Mouse (Mus musculus) spleen, adult 2 months (tissue): Measurements from ENCODE around the gene Spata5. TPM values are rescaled to one million over a fixed set of nuclear protein-coding genes. Genes with fewer than 3 reads are reported as not detected.

Experiments
- DNase-seq, 2 experiments: peaks; one replicate each; pipeline versions ENCODE4 v3.0.0 to v3.0.0-alpha.2; 2012 to 2021; ENCODE audit warnings: low spot score in 2 of 2, low read depth in 1 of 2
- H3K27ac ChIP-seq: fragments of 200-500 bp; 2 replicates; pipeline ENCODE4 v1.5.1; 2012; ENCODE audit warnings: low read length, inconsistent platforms; ENCODE audit not compliant: insufficient read depth
- H3K27me3 ChIP-seq: fragments of 200-500 bp; 2 replicates; pipeline ENCODE4 v1.6.1; 2012; ENCODE audit warnings: mild to moderate bottlenecking, moderate library complexity, low read length, inconsistent platforms; ENCODE audit not compliant: control insufficient read depth, insufficient read depth
- H3K36me3 ChIP-seq: fragments of 200-500 bp; 2 replicates; pipeline ENCODE4 v1.6.1; 2012; ENCODE audit warnings: mild to moderate bottlenecking, low read length, inconsistent platforms; ENCODE audit not compliant: control insufficient read depth, insufficient read depth
- H3K4me1 ChIP-seq: fragments of 200-500 bp; 2 replicates; pipeline ENCODE4 v1.6.1; 2011; ENCODE audit warnings: inconsistent platforms; ENCODE audit not compliant: control insufficient read depth, insufficient read depth, insufficient read length
- H3K4me3 ChIP-seq: fragments of 200-500 bp; 2 replicates; pipeline ENCODE4 v1.5.1; 2011; ENCODE audit warnings: mild to moderate bottlenecking, inconsistent platforms; ENCODE audit not compliant: insufficient read depth, insufficient read length; ENCODE audit errors: extremely low read depth
- CTCF ChIP-seq: fragments of 200-500 bp; IDR thresholded peaks from 2 replicates; pipeline ENCODE4 v1.5.1; 2011; ENCODE audit warnings: mild to moderate bottlenecking, inconsistent platforms; ENCODE audit not compliant: insufficient read depth, insufficient read length, insufficient replicate concordance; ENCODE audit errors: extremely low read depth
- POLR2A ChIP-seq: fragments of 200-500 bp; IDR thresholded peaks from 2 replicates; pipeline ENCODE4 v1.6.1; 2011; ENCODE audit warnings: low read depth, low read length, inconsistent platforms
- WGBS: fragments of 180-500 bp; shearing (Covaris S2); methylation state at CpG from one replicate; pipeline ENCODE4 v1.1.7; 2018; 5-methylcytosine and 5-hydroxymethylcytosine counted together
- polyA plus RNA-seq: library from polyadenylated mRNA; depleted of rRNA; stranded (reverse); fragments of >200 nt; gene quantifications from 2 replicates; pipeline ENCODE4 v1.2.3, GENCODE M21; 2012

Gene Spata5
- polyA plus RNA-seq, 1 experiment, result 2.3 TPM

DNA sequence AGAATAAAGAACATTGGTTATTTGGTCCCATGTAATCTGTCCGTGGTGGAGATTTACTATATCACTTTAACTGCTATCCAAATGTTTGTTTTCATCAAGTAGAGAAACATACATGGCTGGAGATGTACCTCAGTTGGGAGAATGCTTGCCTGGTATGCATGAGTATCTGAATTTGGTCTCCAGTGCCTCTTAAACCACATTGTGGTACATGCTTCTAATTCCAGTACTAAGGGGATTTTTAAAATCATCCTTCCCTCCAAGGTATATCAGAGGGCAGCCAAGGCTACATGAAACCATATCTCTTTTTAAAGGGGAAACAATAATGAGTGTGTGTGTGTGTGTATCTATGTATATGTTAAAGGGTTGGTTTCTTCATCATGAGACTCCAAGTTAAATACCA, 60.1 kb downstream of the Spata5 start:
- no peaks in the 10 kb centered on the region for H3K36me3 ChIP-seq
- 88% methylated on average over 1 of the region's 1 CpGs for WGBS
- no peak for TF ChIP-seq CTCF
- no peak for TF ChIP-seq POLR2A
- no peak overlapping the region for H3K27ac ChIP-seq
- H3K4me1 ChIP-seq, result 0 out of 2 replicates have a peak, but pooled peaks cover 2% of the 10 kb centered on the region
- no peak overlapping the region for H3K4me3 ChIP-seq
- DNase-seq, result no peak
- no peaks in the 10 kb centered on the region for H3K27me3 ChIP-seq

DNA sequence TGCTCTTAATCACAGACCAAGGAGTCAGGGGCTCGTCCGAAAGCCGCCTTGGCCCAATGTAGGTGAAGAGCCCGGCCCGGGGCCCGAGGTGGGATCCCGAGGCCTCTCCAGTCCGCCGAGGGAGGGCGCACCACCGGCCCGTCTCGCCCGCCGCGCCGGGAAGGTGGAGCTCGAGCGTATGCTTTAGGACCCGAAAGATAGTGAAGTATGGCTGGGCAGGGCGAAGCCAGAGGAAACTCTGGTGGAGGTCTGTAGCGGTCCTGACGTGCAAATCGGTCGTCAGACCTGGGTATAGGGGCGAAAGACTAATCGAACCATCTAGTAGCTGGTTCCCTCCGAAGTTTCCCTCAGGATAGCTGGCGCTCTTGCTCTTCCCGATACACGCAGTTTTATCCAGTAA, 61.6 kb downstream of the Spata5 start:
- Histone ChIP-seq H3K27ac (no peak overlapping the region), H3K36me3 (no peaks in the 10 kb centered on the region), H3K4me3 (no peak overlapping the region), H3K4me1 (0 out of 2 replicates have a peak, but pooled peaks cover 2% of the 10 kb centered on the region), H3K27me3 (no peaks in the 10 kb centered on the region)
- 97% methylated on average over 31 of the region's 31 CpGs for WGBS
- no peak for DNase-seq
- TF ChIP-seq CTCF, result no peak
- TF ChIP-seq POLR2A, result no peak

DNA sequence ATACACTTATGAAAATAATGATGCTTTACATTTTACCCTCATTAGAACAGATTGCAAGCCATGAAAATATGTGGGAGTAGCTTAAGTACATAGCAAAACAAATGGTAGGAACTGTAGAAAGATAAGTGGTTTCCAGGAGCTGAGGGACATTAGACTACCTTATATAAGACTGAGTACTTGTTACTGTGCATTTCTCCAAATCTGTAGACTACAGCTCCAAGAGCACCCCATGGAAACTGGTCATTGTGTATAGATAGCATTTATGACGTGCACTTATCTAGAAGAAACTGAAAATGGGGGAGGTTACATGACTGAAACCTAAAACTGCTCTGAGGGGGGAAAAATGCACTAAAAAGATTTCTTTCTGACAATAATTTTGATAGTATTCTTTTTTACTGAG, 63.0 kb downstream of the Spata5 start:
- DNase-seq, result no peak
- Histone ChIP-seq H3K27ac (no peak overlapping the region), H3K4me1 (0 out of 2 replicates have a peak, but pooled peaks cover 2% of the 10 kb centered on the region), H3K4me3 (no peak overlapping the region), H3K27me3 (no peaks in the 10 kb centered on the region), H3K36me3 (no peaks in the 10 kb centered on the region)
- WGBS, result 79% methylated on average over 1 of the region's 1 CpGs
- TF ChIP-seq POLR2A (no peak), CTCF (no peak)

DNA sequence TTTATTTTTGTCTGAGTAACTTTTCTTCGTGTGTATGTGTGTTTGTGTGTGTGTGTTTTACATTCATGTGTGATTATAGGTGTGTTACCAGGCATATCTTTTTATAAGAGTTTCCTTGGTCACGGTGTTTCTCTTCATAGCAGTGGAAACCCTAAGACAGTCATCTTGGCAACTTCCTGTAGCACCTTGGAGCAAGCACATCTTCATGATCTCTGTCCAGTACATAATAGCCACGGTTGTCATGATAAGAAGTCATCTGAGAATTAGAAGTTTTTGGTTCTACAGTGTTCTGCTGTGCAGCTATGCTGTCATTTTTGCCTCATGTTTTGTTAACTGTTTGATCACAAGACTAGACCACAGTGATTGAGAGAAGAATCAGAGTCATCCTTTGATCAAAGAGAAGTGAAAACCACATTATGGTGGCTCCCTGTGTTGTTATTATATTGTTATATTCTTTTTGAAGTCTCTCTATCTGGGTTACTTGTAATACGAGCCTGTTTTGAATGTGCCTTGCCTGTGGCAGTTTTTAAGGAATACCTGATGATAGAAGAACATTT, 64.1 kb downstream of the Spata5 start:
- TF ChIP-seq POLR2A (no peak), CTCF (no peak)
- Histone ChIP-seq H3K27ac (no peak overlapping the region), H3K27me3 (no peaks in the 10 kb centered on the region), H3K4me3 (no peak overlapping the region), H3K36me3 (no peaks in the 10 kb centered on the region), H3K4me1 (no peaks in the 10 kb centered on the region)
- peak in 1 of 2 experiments; percentile 34 for DNase-seq
- 66% methylated on average over 4 of the region's 4 CpGs for WGBS

DNA sequence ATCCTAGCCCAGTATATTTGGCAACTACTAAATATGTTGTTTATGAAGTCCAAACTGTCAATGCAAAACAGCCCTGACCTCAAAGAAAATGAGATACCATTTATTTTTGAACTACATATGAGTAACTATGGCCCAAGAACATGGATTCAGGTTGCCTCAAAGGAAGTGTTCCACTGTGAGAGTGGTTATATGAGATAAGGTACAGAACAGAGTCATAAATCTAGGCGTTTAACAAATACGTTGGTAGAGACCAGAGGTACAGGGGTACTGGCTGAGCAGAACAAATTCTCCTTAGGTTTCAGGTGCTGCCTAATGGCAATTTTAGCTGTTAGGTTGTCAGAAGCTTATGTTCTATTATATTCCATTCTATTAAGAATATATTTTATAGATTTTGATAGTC, 67.9 kb downstream of the Spata5 start:
- DNase-seq, result no peak
- Histone ChIP-seq H3K4me1 (no peaks in the 10 kb centered on the region), H3K27me3 (no peaks in the 10 kb centered on the region), H3K27ac (no peak overlapping the region), H3K4me3 (no peak overlapping the region), H3K36me3 (no peaks in the 10 kb centered on the region)
- TF ChIP-seq CTCF (no peak), POLR2A (no peak)
- 79% methylated on average over 2 of the region's 2 CpGs for WGBS

DNA sequence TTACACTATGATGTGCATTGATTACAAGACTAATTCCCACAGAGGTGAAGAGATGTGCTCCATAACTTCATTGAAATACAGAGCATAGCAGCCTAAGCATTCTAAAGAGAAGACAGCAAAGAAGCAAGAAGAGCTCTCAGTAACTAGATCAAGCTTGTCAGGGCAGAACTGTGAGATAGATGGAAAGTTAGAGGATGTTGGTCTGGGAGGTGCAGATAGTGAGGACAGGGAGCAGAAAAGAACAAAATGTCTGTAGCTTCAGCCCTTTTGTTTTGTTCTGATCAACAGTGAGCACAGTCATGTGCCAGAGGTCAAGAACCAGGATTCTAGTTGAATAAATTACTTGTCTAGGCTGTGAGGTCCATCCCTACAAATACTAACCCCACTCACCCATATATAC, 68.5 kb downstream of the Spata5 start:
- no peak for DNase-seq
- Histone ChIP-seq H3K4me1 (no peaks in the 10 kb centered on the region), H3K27me3 (no peaks in the 10 kb centered on the region), H3K27ac (no peak overlapping the region), H3K36me3 (no peaks in the 10 kb centered on the region), H3K4me3 (no peak overlapping the region)
- no peak for TF ChIP-seq POLR2A
- no peak for TF ChIP-seq CTCF

DNA sequence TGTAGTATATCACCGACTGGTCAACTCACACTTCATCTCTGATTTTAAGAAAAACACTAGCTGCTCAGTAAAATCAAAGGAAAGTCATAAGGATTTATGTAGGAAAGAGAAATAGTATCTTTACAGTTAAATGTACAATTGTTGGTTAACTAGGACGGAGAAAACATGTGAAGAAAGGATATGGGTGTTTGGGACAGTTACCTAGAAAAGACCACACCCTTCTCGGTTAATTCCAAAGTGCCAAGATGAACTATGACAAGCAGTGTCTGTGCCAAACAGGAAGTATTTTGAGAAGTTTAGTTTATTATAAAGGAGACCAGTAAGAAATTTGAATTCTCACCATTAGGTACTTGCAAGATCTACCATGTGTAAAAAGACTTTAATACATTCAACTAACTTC, 70.3 kb downstream of the Spata5 start:
- H3K27me3 ChIP-seq, result no peaks in the 10 kb centered on the region
- WGBS, result 87% methylated on average over 3 of the region's 3 CpGs
- no peak for DNase-seq
- H3K4me3 ChIP-seq, result no peak overlapping the region
- H3K4me1 ChIP-seq, result no peaks in the 10 kb centered on the region
- TF ChIP-seq POLR2A (no peak), CTCF (no peak)
- H3K27ac ChIP-seq, result no peak overlapping the region
- no peaks in the 10 kb centered on the region for H3K36me3 ChIP-seq
